Mouse (Mus musculus): ENCODE data around the gene Rab11fip3.

Rab11fip3 gene

DNA sequence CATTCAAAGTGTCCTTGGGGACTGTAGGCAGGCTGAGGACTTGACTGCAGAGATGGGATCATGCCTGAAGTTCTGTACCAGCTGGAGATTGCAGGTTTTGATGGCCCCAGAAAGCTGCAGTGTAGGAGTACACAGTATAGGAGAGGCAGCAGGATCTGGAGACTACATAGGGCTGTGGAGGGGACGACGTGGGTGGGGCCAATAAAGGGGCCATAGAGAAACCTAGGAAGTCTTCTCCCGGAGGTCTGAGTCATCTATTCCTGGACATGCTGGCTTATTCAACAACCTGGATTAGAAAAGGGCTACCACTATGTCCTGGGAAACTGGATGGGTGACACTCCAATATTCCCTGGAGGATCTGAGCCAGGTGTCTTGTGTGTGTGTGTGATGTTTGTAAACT, 113.6 kb downstream of the Rab11fip3 start:
- DNase-seq (ENCODE audit: low spot score): no peak

DNA sequence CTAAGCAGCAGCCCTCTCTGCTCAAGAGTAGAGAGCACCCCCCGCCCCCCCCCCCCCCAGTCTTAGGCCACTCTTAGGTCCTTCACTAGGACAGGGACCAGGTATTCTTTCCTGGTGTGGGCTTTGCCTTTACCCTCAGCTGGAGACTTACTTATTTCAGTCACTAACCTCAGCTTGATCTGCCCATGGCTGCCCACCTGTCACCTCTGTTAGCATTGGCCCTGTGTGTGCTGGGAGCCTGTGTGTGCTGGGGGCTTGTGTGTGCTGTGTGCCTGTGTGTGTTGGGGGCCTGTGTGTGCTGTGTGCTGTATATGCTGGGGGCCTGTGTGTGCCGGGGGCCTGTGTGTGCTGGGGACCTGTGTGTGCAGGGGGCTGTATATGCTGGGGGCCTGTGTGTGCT, 114.7 kb downstream of the Rab11fip3 start:
- no peak for DNase-seq (ENCODE audit: low spot score)

DNA sequence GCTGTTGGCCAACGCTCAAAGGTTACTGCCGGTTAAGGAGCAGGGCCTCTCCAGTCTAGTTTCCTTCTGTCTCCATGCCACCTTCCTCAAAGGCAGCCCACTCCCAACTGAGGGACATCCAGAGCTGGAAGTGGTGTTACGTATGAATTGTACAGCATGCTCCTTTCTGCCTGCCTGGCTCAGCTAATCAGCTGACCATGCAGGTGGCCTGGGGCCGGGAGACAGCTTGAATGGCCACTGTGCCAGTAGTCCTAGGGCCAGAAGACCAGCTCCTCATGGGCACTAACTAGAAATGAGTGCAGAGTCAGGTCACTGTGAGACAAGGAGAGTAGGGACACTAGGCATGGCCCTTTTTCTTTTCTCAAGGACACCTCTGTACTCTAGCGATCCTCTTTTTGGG, 116.2 kb downstream of the Rab11fip3 start:
- no peak for DNase-seq (ENCODE audit: low spot score)

DNA sequence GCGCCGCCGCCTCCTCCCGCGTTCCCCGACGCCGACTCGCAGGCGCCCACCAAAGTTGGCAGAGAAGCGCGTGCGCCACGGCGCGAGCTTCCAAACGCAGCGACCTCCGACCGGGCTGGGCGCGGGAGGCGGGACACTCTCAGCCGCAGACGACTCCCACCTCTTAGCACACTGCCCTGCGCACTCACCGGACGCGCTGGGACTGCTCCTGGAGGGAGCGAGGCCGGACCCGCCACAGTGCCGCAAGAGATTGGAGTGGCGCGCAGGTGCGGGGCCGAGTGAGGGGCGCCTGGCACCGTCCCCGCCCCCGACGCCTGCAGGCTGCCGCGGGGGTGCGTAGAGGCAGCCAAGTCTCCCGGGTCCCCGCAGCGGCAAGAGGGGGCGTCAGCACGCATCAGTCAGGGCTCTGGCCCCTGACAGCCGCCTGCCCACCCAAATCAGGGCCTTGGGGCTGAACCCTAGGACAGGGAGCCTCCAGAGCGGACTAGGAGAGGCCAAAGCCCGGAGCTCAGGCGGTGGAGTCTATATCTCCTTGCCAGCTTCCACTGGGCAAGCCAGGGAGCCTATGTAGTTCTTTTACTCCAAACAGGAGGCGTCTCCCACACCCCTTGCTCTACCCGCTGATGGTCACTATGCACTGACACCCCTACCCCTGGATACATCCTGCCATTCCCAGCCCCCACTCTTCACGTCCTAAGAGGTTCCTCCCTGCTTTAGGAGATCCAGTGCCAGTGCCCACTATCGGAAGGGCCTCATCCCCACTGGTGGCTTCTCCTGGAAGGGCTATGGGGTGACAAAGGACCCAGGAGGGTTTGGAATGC, 117.3 kb downstream of the Rab11fip3 start, which contains the start of gene A930017K11Rik:
TSS of gene A930017K11Rik (minus strand) at position 763 of the 821 bp plus-strand sequence.
- DNase-seq (ENCODE audit: low spot score): peak; percentile 18

DNA sequence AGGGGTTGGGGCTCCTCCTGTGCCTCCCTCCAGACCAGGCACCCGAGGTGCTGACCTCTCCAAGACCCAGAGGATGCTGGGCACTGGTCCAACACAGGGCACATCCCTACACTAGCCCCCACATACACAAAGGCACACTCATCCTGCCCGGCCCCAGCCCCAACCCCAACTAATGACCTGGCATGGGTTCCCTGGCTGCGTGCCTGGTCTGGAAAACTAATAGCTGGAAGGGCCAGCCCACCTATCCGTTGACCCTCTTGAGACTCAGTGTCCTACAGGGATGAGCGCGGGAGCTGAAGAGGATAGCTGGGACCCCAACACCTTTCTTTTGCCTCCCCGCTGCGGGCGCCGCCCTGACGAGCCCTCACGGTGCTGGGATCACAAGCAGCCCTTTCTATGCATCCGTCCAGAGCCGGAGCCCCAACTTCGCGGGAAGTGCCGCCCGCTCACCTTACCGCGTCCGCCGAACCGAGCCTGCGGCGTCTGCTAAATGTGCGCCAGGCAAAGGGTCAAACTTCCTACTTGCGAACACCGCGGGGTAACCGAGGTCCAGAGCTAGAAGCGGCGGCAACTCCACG, 118.0 kb downstream of the Rab11fip3 start:
- DNase-seq (ENCODE audit: low spot score): no peak

DNA sequence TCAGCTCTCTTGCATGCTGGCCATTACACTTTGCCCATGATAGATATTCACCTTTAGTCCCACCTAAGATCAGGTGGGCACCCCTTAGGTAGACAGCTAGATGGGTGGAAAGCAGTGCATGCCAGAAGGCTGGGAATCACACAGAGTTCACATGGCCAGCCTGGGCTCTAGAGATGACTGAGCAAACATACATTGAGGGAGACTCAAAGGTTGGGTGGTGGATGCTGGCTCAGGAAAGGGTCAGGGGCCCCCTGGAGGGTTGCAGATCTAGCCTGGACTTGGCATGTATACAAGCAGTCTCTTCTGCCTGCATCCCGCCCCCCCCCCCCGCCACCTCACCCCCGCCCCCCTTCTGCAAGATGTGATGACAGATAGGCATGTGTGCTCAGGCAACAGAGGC, 118.6 kb downstream of the Rab11fip3 start:
- DNase-seq (ENCODE audit: low spot score): no peak

DNA sequence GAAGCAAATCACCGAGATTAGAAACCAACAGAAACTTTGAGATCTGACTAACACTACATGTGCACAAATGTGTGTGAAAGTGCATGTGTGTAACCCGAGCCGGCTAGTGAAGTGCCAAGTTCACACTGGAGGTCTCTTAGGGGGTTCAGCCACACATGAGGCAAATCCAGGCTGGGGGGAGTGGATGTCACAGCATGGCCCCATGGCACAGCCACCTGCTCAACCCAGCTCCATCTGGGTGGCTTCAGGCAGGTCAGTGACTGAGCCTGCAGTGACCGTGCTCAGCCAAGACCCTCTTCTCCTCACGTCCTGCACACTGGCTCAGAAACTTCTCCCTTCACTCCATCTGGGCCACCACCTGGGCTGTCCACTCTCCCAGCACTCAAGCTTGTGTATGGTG, 119.4 kb downstream of the Rab11fip3 start:
- no peak for DNase-seq (ENCODE audit: low spot score)

DNA sequence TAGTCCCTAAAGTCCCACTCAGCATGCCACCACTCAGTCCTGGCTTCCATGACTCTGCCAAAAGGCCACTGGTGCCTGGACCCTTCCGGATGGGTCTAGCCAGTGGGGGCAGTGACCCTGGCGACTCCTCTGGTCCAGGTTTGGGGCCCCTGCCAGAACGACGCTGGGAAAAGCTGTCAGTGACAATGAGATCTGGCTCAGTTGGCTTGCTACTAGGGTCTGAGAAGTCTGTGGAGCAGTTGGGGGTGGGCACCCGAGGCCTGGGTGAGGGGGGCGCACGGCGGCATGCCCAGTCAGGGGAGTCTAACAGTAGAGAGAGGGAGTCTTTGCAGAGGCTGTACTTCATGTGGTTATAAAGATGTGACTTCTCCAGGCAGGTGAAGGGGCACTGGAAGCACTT, 121.3 kb downstream of the Rab11fip3 start:
- DNase-seq (ENCODE audit: low spot score): no peak

DNA sequence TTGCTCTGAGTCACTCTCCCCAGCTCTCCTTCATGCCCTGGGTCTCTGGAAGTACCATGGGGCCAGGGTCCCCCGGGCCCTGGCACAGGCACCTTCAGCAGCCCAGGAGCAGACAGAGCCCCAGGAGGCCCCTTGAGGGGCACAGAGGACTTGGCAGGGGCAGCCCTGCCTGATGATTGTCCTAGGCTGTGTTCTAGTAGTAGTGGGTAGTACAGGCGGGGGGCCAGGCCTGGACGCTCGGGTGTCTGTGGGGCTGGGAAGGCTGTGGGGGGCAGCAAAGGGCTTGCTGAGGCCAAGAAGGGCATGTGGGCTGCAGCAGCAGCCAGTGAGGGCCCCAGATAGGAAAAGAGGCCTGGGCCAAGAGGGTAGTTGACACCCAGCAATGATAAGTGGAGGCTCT, 121.8 kb downstream of the Rab11fip3 start:
- no peak for DNase-seq (ENCODE audit: low spot score)

DNA sequence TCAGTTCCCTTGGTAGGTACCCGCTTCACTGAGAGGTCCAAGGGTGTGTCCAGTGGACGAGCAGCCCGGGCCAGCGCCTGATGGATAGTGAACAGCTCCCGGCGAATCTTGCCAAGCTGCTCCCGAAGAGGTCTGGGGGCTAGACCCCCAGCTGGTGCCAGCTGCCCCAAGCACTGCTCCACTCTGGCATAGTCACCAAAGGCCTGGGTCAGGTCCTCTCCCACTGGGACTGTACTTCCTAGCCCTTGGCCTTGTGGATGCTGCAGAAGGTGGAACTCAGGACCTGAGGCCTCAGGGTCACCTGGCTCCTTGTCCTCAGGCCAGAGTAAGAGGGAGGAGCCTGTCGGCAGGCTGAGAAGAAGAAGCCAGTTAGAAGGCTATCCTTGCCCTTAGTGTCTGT, 122.5 kb downstream of the Rab11fip3 start:
- DNase-seq (ENCODE audit: low spot score): no peak

DNA sequence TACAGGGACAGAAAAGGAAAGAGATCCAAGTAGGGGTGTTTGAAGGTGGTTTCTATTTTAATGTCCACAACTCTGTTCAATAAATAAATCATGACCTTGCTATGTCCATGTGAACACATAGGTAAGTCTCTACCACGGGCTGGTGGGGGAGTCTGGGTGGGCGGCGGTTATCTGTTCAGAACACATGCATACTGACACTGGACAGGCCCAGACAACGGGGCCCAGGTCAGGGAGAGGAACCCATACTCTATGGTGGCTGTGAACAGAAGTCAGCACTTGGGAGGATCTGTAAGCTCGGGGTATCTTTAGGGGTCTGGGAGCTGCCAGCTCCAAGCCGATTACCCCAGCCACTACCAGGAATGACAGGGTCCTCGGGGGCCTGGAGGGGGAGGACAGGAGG, 123.0 kb downstream of the Rab11fip3 start:
- no peak for DNase-seq (ENCODE audit: low spot score)

DNA sequence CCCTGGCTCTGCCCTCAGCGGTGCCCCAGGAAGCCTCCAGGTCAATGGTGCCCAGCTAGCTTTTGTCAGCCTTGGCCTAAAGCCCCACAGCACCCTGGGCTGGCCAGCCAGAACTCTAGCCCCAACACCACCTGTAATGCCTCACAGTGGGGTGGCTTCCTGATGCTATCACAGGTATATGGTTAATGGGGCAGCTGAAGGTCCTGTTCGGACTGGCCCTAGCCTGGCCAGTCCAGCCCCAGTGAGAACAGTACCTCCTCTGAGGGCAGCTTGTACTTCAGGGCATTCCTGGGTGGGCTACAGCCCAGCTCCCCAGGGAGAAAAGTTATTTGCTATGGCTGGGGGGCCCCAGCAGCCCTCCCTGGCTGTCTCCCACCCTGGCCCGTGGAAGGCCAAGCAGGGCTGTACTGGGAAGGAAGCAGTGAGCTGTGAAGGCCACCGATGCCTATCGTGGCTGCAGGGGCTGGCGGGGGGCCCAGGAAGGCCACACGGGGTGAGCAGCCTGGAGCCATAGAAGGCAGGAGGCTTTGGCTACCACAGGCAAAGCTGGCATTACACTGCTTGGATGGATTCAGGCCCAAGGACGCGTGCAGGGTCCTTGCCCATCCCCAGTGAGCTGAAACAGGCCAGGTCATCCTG, 123.7 kb downstream of the Rab11fip3 start:
- peak; percentile 59 for DNase-seq (ENCODE audit: low spot score)

DNA sequence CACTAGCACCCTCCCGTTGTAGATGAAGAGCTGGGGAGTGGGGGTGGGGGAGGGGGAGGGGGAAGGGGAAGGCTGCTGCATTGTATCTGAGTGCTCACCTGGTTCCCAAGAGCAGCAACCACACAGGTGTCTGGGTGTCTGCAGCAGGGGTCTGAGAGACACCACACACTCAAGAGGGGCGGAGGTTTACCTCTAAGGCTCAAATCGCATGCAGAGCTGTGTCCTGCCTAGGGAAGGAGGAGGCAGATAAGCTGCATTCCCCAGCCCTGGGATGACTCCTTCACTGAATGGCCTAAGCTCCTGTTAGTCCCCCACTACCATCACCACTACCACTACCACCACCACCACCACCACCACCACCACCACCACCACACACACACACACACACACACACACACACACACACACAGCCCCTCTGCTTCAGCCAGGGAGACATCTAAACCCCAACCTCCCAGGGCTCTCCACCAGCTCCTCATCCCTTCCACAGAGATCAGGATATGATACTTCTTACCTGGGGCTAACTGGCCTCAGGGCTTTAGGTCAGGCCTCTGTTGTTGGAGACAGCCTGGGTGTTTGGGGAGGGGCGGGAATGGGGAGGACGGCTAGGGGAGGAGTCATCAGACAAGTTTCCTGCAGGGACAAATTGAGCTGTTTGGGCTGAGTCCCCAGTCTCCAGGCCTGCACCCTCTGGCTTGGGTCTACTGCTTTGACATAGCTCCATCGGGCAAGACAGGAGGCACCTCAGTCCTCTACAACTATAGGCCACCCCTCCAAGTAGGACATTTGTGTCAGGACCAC, 124.8 kb downstream of the Rab11fip3 start, which contains the start of the genes Pigq and Nhlrc4:
TSS of gene Pigq (minus strand) at position 571 of the 798 bp plus-strand sequence.
TSS of gene Nhlrc4 (minus strand) at position 596 of the 798 bp plus-strand sequence.
- DNase-seq (ENCODE audit: low spot score): no peak

DNA sequence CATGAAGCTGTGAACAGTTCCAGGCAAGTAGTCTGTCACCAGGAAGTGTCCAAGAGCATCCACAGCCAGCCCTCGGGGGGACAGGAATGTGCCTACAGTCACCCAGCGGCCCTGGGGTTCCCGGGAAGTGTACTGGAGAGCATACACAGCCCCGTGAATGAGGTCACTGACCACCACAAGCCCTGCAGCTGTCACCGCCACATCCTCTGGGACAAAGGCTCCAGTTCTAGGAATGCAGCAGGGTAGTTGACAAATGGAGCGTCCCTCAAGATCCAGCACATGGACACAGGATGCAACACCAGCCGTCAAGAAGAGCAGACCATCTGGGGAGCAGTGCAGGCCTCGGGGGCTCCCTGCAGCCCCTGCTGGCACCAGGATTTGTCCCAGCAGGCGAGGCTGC, 125.6 kb downstream of the Rab11fip3 start:
- no peak for DNase-seq (ENCODE audit: low spot score)

DNA sequence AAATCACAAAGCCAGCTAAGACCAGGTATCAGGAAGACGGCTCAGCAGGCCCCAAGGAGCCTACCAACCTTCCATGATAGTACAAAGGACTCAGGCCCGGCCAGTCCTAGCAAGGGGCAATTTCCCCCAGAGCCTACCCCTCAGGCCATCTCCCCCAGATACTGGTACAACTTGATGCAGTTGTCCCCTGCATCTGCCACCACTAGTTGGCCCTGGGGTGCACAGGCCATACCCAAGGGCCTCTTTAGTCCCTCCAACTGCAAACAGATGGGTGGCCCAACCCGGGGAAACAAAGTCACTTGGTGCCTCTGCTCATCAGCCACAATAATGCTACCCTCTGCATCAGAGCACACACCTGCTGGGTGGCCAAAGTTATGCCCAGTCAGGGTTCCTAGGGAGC, 126.1 kb downstream of the Rab11fip3 start:
- DNase-seq (ENCODE audit: low spot score): no peak

DNA sequence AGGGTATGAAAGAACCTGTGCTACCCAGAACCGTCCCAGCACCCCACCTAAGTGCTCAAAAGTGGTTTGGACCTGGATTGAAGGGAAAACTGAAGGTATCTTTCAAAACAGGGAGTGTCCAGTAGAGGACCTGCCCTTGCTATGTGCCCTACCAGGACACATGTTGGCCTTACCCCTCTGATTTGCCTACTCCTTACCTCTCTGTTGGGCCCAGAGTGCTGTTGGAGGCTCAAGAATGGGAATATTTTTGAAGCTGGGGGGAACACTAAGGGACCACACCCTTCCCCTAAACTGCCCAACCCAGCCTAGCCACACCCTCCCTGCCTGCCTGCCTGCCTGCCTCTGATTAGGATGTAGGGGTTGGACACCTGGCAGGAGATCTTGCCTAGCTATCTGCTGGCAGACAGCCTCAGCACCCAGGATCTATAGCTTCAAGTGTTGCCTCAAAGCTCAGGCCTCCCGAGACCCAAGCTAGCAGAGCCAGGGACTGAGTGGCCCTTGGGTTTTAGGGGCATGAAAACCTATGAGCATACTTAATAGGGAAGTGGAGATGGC, 126.7 kb downstream of the Rab11fip3 start:
- DNase-seq (ENCODE audit: low spot score): no peak

DNA sequence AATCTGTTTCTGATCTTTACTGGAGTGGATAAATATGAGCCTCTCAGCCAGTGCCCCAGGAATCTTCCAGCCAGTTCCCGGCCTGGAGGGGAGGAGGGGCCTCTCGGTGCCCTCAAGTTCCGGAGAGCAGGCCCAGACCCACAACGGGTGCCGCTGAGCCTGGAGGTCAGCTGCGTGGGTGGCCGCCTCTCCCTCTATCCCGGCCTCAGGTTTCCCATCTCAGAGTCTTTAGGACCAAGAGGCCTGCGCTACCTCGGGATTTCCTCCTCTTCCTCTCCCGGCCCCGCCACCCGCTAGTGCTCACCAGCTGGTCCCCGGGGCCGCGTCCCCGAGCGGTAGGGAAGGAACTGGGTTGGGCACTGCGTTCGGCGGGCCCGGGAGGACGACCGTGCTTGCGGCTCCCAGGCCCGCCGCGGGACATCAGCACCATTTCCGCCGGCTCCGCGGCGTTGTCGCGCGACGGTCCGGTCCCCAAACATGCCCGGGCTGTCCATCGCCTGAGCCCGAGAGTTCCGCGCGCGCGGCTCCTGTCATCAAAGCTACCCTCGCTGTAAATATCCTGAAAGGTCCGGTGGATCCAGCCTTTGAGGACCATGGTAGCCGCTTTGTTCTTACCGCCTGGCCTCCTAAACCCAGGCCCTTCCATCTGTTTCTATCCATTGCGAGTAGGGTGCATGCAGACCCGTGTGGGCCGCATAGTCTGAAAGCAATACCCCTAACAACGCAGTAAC, 127.7 kb downstream of the Rab11fip3 start:
- peak; percentile 81 for DNase-seq (ENCODE audit: low spot score)
